Mouse (Mus musculus) thymus, postnatal 4 days (tissue): ENCODE data around the gene Olfr223.
"Not testable (repeated sequence)": the region's sequence is repeated elsewhere in the genome, so short reads cannot be mapped to it uniquely, and the experiment has no call there.

Experiments
- DNase-seq: peaks from one replicate; pipeline ENCODE4 v3.0.0; 2021

Olfr223 gene

GRCm38 (mm10) chr11:59596091-59596490 lies 3.0 kb upstream of the Olfr223 start:
- DNase-seq, result no peak

- no peak for DNase-seq
Observed at GRCm38 (mm10) chr11:59589496-59589895, 3.6 kb downstream of the Olfr223 start.

- DNase-seq, result peak; percentile 70
Observed at GRCm38 (mm10) chr11:59584539-59584938, 8.6 kb downstream of the Olfr223 start.

GRCm38 (mm10) chr11:59576135-59576534 lies 17.0 kb downstream of the Olfr223 start, which contains the start of gene Olfr222:
Gene Olfr222, minus strand, starts transcription at chr11:59576235.
- DNase-seq, result not testable (repeated sequence)

GRCm38 (mm10) chr11:59575726-59576125 lies 17.4 kb downstream of the Olfr223 start:
- DNase-seq, result no peak

GRCm38 (mm10) chr11:59569306-59569705 lies 23.8 kb downstream of the Olfr223 start:
- DNase-seq, result peak; percentile 30

- no peak for DNase-seq
Observed at GRCm38 (mm10) chr11:59562837-59563236, 30.3 kb downstream of the Olfr223 start.

- no peak for DNase-seq
Observed at GRCm38 (mm10) chr11:59562336-59562735, 30.8 kb downstream of the Olfr223 start.

GRCm38 (mm10) chr11:59560906-59561305 lies 32.2 kb downstream of the Olfr223 start:
- DNase-seq, result no peak

- DNase-seq, result no peak
Observed at GRCm38 (mm10) chr11:59554535-59554934, 38.6 kb downstream of the Olfr223 start.

- no peak for DNase-seq
Observed at GRCm38 (mm10) chr11:59554127-59554526, 39.0 kb downstream of the Olfr223 start.

GRCm38 (mm10) chr11:59544005-59544404 lies 49.1 kb downstream of the Olfr223 start:
- DNase-seq, result no peak

- DNase-seq, result no peak
Observed at GRCm38 (mm10) chr11:59543376-59543775, 49.7 kb downstream of the Olfr223 start.

GRCm38 (mm10) chr11:59542442-59542841 lies 50.6 kb downstream of the Olfr223 start:
- DNase-seq, result no peak

GRCm38 (mm10) chr11:59541324-59541723 lies 51.8 kb downstream of the Olfr223 start, which contains the start of gene Nlrp3:
Gene Nlrp3, plus strand, starts transcription at chr11:59541568.
- DNase-seq, result no peak

GRCm38 (mm10) chr11:59540123-59540522 lies 53.0 kb downstream of the Olfr223 start:
- DNase-seq, result no peak
